Mouse (Mus musculus) layer of hippocampus, adult 18-20 months (tissue): ENCODE results near the gene Mau2. TPM values are rescaled to one million over a fixed set of nuclear protein-coding genes. Genes with fewer than 3 reads are reported as not detected.

Experiments
- DNase-seq, 2 experiments: peaks; one replicate each; pipeline ENCODE4 v3.0.0; 2022; ENCODE audit warnings: low spot score in 2 of 2
- total RNA-seq, 2 experiments: library from RNA; stranded (reverse); gene quantifications; 2 replicates each; pipeline ENCODE4 v1.2.3; 2021

The Mau2 gene
- total RNA-seq, 2 experiments from 2014 or later = 70.4 to 72.5 TPM

DNA sequence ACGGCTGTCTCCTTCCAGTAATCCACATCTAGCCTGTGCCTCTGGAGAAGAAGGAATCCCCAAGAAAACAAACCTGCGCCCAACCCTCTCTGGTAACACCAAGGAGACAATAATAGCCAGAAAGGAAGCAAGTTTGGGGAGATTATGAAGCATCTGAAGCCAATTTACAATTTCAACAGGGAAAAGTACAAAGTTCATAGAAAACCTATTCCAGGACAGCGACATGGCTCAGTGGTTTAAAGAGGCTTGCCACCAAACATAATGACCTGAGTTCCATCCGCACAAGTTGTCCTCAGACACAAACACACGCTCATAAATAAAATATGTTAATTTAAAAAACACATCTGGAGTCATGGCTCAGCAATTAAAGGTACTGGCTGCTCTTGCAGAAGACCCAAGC is 67.7 kb downstream of the Mau2 start:
- no peak for DNase-seq

DNA sequence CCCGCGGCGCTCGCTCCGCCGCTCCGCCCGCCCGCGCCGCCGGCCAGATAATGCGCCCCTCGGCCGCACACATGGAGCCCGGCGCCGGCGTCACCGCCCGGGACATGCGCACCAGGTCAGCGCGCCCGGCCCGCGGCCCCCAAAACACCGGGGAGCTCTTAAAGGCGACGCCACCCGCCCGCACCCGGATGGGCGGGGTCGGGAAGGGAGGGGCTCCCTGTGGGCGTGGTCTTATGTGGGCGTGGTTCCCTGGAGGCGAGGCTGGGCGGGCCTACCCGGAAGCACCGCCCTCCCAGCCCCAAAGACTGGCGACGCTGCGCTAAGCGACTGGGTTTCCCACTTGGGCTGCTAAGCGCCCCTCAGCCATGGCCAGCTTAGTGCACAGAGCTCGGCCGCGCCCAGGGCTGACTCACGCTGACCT is 68.3 kb downstream of the Mau2 start:
- DNase-seq = peak; percentile 87 to 94

DNA sequence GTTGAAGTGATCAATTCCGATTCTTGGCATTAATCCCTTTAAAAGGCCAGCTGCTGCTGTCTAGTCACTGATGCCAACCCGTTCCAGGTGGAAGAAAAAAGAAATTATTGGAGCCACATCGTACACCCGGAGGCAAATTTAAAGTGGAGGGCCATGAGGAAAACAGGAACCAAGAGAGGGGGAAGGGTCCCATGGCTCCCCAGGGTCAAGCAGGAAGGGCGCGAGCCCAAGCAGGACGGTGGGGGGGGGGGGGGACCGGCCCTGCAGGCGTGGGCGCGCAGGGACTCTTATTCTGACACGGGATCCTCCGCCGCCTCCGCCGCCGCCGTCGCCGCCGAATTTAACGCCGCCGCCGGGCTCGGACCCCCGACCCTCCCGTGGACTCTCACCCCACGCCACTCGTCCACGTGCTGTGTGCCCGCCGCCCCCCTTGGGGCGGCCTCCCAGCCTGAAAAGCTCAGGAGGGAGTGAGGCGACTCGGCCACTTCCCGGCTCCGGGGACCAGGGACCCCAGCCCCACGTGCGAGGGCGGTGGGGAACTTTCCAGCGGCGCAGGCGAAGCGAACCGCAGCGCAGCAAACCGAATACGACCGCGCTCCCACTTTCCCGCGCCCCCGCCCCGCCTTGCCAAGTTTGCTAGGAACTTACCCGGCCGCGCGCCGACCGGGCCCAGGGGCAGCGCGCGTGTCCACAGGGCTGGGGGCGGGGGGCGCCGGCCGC is 68.9 kb downstream of the Mau2 start:
- DNase-seq = peak in 1 of 2 experiments; percentile 23

DNA sequence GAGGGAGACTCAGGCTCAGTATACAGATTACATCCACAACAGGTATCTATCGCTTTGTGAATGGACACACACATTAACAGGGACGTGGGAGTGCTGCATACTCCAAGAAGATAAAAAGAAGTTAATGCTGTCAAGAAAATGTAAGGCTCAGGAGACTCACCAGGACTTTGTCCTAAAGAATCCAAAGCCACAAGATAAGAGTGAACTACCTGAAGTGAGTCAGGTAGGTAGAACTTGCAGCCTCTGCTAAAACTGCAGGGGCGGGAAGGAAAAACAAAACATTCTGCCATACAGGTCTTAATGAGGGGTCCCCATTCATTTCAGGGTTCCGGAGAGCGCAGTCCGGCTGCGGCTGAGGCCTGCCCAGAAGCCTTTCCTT is 69.5 kb downstream of the Mau2 start:
- no peak for DNase-seq

DNA sequence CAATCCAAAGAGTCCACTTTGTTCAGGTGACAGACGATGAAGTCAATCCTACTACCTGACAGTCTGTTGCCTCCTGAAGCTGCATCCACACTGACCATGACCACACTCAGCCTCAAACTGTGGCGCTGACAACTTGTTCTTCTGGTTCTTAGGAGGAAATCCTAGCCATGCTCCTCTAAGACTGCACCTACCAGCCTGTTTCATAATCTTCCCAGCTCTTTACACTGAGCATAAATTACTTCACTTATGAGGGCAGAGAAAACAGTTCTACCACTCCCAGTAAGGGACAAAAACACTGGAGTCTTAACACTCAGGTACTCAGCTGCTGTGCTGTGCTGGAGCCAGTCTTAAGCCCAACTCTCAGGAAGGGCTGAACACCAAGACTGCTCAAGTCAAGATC is 71.7 kb downstream of the Mau2 start:
- no peak for DNase-seq

DNA sequence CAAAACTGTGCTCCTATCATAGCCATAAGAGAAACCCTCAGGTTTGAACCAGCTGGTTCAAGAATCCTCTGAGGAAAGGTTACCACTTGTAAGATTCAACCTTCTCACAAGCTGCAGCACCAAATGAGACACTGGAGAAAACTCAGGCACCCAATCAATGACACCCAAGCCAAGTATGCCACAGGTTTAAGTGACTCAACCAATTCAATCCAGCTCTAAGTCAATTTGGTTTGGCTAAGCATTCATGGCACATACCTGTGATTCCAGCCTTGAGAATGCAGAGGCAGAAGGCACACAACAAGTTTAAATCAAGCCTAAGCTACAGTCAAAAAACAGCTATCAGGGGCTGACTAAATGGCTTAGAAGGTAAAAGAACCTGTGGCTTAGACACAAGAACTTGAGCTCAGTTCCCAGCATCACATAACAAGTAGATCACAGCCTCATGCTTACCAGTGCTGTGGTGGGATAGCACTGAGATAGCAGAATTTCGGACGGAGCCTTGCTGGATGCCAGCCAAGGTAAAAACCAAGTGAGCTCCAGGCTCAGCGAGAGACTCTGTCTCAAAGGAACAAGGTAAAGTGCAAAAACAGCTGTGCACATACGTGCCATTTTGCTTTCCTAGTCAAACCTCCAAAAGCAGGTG is 75.1 kb downstream of the Mau2 start:
- DNase-seq = no peak

Other genes with a start within 250 kb of the Mau2 start
- 10 to 100 TPM; 12.1 to 13.3 TPM for gene Gmip, start 234.1 kb downstream of the Mau2 start, total RNA-seq
- gene Lpar2, start 220.3 kb downstream of the Mau2 start, total RNA-seq = under 1 TPM; 0.43 to 0.50 TPM
- gene Pbx4, start 210.2 kb downstream of the Mau2 start, total RNA-seq = 10 to 100 TPM; 12.4 to 14.0 TPM
- gene Cilp2, start 155.0 kb downstream of the Mau2 start, total RNA-seq = under 1 TPM; 0.48 to 0.59 TPM
- under 1 TPM; 0.25 to 0.33 TPM for gene Tssk6, start 140.6 kb downstream of the Mau2 start, total RNA-seq
- gene Ndufa13, start 140.2 kb downstream of the Mau2 start, total RNA-seq = 100 to 1,000 TPM; 154 to 158 TPM
- 10 to 100 TPM; 37.5 to 39.6 TPM for gene Yjefn3, start 140.0 kb downstream of the Mau2 start, total RNA-seq
- gene Gatad2a, start 46.4 kb downstream of the Mau2 start, total RNA-seq = 10 to 100 TPM; 32.5 to 37.3 TPM
- 10 to 100 TPM; 48.3 to 51.7 TPM for gene Sugp1, start 79 bp upstream of the Mau2 start, total RNA-seq
- gene Tm6sf2, start 30.2 kb upstream of the Mau2 start, total RNA-seq = 1 to 10 TPM; 5.3 to 7.5 TPM
- 100 to 1,000 TPM in 1 of 2 experiments, 10 to 100 TPM in 1; 89.6 to 104 TPM for gene Hapln4, start 40.7 kb upstream of the Mau2 start, total RNA-seq
- gene Ncan, start 78.1 kb upstream of the Mau2 start, total RNA-seq = 100 to 1,000 TPM; 122 to 124 TPM
- gene Nr2c2ap, start 88.6 kb upstream of the Mau2 start, total RNA-seq = 10 to 100 TPM; 28.1 to 30.1 TPM
- 10 to 100 TPM; 16.0 to 16.4 TPM for gene Rfxank, start 96.4 kb upstream of the Mau2 start, total RNA-seq
- 10 to 100 TPM; 45.3 to 47.7 TPM for gene Borcs8, start 96.8 kb upstream of the Mau2 start, total RNA-seq
- gene Mef2b, start 97.0 kb upstream of the Mau2 start, total RNA-seq = under 1 TPM; 0.28 to 0.57 TPM
- gene Tmem161a, start 129.6 kb upstream of the Mau2 start, total RNA-seq = 10 to 100 TPM; 49.9 to 50.3 TPM
- gene Slc25a42, start 169.6 kb upstream of the Mau2 start, total RNA-seq = 10 to 100 TPM; 39.3 to 41.8 TPM
- gene Sugp2, start 191.5 kb upstream of the Mau2 start, total RNA-seq = 100 to 1,000 TPM; 112 to 123 TPM
- 10 to 100 TPM; 41.2 to 41.4 TPM for gene Armc6, start 191.7 kb upstream of the Mau2 start, total RNA-seq
- gene Homer3, start 240.1 kb upstream of the Mau2 start, total RNA-seq = 10 to 100 TPM; 71.9 to 76.0 TPM